Mouse (Mus musculus) fat pad, adult 2 months (tissue): ENCODE results near the gene Akap13.

Experiments used
- DNase-seq: peaks from one replicate; pipeline ENCODE4 v3.0.0-alpha.2; 2011; ENCODE audit warnings: low read depth, low spot score; ENCODE audit errors: extremely low read depth

The Akap13 gene

DNA sequence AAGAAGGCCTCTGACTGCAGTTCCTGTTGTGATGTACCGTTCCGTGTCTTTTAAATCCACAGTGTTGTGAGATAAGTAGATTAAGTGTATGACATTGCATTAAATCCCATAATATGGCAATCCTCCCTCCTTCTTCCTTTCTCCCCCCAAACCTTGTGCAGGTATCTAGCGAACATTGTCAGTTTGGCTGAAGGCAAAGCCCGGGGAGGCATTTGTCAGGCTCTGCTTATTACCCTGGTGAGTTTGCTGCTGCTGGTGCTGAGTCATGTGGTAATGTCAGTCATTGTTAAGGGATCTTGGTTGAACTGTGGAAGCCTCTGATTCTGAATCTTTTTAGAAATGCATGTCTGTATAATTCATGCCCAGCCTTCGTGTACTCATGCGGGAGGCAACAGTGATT is 60.1 kb downstream of the Akap13 start:
- DNase-seq: no peak

DNA sequence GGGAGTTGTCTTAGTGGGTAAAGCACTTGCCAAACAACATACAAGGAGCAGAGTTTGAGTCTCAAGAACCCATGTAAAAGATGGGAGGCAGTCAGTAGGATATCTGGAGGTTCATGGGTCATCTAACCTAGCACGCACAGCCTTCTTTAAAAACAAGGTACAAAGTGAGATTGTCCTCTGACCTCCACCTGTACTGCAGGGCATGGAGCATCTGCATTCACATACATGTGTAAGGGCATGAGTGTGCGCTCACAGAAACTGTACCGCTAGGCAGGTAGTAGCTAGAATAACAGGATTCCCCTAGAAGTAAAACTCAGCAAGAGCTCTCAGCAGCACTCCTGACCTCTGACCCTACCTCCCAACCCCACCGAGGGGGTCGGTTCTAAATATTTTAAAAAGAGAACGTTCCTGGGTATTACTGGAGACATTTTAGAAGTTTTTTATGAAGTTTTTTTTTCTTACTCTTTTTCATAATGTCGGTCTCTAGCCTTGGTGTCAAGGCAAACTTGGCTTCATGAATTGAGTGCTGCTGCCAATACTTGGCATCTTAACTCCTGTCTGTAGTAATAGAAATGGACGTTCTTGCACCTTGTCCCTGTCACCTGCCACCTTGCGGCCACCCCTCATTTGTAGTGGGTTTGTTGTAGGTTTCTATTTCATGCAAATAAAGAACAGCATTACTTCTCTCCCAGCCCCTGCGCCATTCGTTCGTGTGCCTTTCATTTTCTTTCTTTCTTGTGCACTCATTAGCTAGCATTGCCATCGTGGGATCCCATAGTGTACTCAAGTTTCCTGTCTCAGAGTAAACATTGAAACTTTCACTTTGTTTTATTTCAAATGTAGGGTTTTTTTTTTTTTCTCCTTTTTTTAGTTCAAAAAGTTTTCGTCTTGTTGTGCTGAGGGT is 61.6 kb downstream of the Akap13 start:
- no peak for DNase-seq

DNA sequence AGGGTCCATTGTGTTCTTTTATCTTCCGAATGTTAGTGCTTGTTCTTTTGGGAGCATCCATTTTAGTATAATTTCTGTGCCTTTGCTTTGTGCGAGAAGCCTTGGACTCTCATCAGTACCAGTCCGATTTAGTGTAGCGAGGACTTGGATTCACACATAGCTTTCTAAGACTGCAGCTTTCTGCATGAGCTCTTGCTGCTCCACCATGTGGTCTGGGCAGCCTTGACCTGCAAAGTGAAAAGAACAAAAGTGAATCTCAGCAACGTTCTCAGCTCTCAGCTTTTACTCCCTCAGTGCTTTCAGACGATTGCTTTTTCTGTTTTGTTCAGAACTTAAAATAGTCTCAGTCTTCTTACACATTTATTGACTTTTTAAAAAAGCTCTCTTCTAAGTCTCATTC is 65.2 kb downstream of the Akap13 start:
- no peak for DNase-seq

DNA sequence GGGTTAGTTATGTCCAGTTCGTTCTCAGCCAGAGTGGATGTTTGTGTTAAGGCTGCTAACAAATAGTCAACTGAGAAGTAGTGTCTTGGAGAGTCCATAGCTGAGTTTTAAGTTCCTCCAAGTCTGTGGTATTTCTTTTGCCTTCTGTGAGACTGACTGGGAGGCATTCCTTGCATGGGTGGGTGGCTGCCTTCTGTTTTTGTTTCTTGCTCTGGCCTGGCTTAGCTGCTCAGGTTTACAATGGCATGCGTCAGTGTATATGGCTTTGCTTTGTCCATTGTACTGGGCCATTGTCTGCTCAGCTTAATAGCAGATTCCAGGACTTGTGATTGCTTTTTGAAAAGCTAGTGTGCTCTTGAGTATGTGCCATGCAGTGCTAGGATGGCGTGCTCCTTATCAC is 65.9 kb downstream of the Akap13 start:
- no peak for DNase-seq

DNA sequence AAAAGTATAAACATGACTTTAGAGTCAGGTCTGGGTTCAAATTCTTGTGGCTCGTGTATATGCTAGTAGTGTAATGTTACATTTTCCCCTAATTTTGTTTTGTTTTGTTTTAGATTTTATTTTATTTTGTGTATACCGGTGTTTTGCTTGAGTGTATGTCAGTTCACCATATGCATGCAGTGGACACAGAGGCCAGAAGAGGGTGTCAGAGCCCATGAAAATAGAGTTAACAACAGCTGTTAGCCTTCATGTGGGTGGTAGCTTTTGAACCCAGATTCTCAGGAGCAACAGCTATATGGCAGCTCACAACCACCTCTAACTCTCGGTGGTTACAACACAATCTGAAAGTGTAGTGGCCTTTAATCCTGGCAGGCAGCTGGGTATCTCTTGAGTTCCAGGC is 66.9 kb downstream of the Akap13 start:
- DNase-seq: no peak

DNA sequence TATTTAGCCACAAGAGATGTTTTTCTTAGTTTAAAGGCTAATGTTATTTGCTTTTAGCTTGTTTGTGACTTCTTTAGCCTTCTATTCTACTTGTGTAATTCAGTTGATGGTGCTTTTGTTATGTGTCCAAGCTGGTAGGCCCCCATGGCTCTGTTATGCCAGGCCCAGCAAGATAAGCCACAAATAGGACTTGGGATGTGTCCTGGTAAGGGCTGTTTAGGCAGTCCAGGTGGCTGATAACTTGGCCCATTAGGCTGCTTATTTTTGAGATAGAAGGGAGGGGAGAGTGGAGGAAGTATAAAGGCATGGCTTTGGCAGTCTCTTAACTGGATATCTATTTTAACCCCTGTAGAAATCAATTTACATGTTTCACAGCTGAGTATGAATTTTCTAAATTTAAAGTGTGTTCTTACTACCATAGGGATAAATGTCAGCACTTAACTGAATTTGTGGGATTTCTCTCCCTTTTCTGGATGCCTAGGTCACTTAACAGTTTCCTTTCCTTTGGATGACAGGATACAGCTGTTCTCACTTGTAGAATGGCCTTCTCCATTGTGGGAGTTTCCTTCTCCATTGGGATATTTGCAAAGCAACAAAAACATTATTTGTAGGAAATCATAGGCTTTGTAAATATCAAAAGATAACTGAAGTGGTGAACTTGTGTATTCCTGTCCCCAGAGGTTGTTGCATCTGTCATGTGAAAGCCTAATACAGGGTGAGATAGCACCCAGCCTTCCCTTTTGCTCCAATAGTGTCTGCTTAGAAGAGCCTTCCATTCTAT is 69.6 kb downstream of the Akap13 start:
- DNase-seq: no peak

DNA sequence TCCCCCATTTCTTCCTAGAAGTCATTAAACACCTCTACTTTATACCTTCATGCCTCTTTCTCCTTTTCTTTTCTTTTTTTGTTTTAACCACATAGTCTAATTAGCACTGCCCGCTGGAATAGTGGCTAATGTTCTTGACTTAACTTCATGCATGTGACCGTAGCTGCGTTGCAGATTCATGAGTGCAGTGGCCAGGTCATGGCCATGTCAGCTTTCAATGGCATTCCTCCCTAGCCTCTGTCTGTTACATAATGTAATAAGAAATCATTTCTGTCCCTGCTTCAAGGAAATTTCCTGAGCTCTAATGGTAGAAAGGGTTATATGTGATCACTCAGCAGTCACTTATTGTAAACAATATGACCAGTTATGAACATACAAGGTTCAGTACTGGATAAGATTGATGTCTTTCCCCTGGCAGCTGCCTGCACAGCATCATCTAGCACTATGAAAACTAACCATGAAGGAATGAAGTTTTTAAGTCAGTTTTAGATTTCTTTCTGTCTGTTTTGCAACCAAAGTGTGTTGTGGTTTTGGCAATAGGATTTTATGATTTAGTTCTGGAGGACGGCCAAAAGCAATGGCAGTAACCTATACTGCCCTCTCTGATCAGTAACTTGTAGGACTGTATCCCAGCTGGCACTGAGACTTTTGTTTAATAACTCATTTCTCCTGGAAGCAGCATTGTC is 70.5 kb downstream of the Akap13 start:
- DNase-seq: no peak

DNA sequence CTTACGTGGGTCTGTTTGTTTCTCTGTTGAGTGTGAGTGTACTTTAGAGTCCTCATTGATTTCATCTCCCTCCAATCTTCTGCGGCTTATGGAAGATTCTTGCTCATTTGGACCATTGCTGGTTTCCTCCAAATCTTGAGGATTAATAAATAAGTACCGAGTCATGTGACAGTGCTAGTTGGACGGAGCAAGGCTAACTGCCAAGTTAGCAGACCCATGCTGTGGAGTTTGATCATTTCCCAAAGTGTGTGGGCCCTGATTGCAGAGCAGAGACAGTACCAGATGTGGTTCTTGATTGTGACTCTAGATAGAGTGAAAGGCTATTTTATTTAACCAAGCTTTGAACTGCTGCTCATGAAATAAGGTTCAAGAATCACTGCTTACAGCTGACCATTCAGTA is 73.4 kb downstream of the Akap13 start:
- DNase-seq: no peak

DNA sequence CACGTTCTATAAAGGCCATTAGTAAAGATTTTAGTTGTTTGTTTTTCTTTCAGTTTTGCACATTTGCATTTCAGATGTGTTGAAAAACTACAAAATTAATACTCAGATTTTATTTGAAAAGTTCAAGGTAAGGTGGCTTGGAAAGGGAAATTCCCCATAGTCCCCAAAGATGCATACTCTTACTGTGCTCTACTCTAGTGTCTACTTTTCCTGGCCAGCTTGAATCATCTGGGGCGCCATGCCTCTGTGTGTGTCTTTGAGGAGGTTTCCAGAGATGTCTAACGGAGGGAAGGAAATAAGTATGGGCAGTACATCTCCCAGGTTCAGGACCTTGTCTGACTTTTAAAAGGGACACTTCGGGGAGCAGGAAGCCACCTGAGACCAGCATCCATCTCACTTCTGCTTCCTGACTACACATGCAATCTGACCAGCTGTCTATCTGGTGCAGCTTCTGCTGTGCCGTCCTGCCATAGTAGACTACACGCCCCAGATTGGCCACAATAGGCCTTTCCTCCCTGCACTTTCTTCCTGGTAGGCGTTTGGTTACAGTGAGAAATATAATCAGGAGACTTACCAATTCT is 74.6 kb downstream of the Akap13 start:
- no peak for DNase-seq

DNA sequence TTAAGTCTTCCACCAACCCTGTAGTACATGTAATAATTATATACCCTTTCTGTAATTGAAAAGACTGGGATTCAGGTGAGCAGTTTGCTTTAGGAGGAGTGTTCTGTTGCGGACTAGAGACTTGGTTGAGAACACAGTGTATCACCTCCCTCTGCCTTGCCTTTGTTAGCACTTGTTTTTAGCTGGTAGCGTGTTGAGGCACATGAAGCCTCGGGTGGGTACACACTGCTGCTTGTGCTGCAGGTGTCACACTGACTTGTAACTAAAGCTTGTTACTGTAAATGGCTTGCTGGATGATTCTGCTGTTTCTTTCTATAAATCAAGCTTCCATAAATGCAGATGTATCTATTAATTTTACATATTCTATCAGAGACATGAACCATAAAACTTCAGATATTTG is 75.3 kb downstream of the Akap13 start:
- DNase-seq: peak; percentile 65

DNA sequence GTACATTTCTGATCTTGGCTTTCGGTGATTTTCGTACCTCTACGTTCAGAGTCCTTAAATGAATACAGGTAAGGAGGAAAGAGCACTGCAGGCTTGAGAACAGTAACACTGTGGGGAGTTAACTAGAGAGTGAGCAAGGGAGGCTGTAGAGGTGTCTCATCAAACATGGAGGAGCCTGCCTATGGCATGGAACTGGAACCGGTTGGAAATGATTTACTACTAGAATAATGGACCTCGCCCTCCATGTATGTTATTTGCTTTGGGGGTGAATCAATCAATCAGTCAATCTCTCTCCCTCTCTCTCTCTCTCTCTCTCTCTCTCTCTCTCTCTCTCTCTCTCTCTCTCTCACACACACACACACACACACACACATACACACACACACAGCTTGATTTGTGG is 77.7 kb downstream of the Akap13 start:
- DNase-seq: no peak

DNA sequence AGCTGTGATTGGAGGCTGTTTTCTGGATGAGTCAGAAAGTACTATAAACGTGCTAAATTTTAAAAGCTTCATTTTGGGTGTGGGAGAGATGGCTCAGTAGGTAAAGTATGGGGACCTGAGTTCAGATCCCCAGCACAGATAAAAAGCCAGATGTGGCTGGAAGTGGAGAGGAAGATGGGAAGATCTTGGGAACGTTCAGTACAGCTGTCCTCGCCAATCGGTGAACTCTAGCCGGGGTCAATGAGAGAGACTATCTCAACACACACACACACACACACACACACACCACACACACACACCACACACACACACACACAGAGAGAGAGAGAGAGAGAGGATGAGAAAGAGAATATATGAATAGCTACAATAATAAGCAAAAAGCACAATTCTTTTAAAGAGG is 81.0 kb downstream of the Akap13 start:
- DNase-seq: no peak

DNA sequence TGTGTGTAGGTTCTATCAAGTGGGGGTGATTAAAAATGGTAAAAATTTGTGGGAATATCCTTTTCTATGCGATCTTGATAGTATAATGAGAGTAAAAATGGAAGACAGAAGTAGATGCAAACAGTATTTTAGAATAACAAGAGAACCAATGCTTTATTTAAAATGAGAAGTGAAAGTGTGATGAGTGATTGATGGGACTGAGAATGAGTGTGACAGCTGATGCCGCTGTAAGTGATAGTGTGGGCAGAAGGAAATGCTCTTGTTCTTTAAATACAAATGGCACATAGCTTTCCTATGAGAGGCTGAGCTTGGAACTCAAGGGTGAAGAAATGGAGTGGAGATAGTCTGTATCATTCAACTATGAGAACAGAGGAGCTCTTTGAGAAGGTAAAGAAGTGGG is 82.2 kb downstream of the Akap13 start:
- no peak for DNase-seq

DNA sequence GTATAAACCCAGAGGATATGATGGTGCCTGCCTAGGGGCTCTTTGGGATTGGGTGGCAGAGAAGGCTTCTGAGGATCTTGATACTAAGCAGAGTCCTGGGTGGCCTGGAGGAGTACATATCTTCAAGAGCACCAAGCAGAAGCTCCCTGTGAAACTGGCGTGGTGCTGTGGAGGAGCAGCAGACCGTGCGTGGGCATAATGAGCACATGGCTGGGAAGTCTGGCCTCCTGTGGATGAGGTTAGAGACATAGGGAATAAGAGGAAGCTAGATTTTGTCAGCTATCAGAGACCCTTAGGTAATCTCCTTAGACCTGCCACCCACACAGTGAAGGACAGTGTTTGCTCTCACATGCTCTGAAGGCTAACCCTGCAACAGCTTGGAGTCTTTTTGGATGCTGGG is 83.2 kb downstream of the Akap13 start:
- DNase-seq: no peak

DNA sequence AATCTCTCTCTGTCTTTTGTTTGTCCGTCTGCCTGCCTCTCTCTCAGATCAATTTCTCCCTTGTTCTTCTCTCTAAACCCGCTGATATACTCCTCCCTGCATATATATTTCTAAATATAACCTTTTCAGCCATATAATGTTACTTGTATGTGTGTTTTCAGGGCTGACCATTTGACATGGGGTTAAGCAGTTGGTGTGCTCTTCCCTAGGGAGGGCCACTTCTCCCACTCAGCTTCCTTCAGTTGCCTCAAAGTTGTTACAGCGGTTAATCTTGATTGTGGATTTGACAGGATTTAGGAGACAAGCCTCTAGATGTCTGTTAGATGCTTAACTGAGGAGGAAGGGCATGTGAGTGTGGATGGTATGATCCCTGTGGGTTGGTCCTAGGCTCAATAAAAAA is 83.8 kb downstream of the Akap13 start:
- DNase-seq: no peak

DNA sequence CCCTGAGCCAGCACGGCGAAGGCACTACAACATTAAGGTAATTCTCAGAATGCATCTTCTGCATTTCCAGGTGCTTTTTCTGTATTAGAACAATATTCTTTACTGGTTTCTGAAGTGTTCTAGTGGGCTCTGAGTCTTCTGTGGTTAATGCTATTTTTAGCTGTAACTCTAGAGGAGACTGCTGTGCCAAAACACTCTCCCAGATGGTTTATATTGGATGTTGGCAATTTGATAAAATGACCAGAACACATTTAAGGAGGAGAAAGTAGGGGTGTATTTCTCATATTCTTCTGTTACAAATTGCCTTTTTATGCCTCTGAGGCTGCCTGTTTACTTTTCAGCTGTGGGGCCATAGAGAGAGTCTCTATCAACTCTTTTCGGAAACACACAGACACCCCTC is 94.5 kb downstream of the Akap13 start:
- no peak for DNase-seq

DNA sequence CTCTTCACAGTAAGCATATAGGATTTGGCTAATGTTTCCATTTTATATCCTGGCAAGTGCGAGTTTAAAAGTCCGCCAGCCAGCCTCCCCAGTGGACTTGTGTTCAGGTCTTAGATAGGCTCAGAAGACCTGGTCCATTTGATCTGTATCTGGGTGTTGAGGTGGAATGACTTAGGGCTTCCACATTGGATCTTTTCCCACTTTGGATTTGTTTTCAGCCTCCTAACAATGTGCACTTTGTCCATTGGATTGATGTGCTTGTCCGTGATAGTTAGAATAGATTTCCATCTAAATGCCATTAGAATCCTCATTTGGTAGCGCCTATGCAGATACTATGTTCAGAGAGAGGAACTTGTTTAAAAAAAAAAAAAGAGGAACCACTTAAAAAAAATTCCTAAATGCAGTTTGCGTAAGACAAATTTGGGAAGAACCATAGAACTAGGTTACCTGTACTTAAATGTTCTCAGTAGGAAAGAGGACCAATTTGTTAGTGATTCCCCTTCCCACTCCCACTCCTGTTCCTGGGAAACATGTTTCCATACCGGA is 95.5 kb downstream of the Akap13 start:
- no peak for DNase-seq

DNA sequence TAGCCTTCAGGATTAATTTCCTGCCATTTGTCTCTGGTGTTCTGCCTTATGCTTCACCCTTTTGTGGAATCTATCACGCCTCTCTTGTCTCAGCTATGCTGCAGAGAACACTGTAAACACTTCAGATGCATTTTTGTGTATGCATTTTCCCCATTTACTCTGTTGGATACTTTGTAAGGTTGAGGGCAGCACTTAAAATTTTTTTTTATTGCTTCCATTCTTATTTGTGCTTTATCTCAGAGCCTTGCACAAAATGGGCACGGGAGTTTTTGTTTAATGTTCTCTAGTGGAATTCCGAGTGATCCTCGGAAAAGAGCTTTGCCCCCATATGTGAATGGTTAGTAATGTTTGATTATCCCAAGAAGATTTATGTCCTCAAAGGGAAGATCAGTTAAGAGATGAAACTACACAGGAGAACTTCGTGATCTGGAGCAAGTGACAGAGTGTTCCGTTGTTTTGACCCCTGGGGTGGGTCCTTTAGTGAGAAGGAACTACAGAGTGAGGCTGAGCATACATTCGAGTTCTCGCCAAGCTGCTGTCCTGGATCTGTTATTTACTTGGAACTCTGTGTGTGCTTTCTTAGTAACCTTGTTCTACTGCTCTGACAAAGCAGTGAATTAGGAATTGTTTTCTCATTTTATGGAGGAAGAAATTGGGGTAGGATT is 97.8 kb downstream of the Akap13 start:
- no peak for DNase-seq

DNA sequence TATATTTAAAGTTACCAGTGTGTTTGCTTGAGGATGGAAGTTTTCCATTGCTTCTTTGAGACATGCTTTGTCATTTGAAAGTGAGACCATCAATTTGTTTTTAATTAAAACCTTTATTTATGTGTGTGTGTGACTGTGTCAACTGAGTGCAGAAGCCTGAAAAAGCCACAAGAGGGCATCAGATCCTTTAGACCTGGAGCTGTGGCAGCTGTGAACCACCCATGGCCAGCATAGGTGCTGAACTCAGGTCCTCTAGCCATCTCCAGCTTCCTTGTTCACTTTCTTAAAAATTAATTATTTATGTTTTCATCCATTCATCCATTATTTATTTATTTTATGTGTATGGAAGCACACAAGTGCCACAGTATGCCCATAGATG is 98.3 kb downstream of the Akap13 start:
- no peak for DNase-seq

DNA sequence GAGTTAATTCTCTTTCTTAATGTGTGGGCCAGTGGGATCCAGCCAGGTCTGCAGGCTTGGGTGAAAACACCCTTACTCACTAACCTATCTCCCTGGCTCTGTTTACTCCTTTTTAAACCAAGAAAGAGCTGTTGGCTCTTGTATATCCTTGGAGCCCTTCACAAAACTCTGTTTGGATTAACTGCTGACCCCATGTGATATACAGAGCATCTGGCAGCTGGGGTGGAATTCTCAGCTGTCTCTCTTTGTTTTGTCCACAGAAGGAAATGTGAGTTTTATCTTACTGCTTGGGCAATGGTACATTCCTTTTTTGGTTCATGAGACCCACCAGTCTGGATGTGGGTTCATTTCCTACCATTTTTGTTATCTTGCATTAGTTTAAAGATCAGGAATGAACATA is 98.7 kb downstream of the Akap13 start:
- no peak for DNase-seq

DNA sequence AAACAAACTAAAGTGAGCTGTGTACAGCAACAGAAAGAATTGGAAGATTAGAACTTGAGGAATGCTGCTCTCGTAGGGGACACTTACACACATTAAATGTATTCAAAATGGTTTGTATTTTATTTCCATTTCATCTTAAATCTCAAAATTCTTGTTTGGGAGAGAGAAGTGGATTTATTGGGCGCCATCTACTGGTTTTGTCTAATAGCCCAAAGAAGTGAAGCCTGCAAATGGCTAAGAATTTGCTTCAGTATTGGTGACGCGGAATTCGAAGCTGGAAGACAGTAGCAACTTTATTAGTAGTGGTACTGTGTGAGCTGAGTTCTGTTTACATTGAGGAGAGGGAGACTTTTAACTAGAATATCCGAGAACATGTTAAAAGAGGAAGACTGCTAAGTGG is 100.6 kb downstream of the Akap13 start:
- no peak for DNase-seq
